Mouse (Mus musculus) retina, postnatal 1 day (tissue): ENCODE measurements around the gene Klf11.
"Not testable (repeated sequence)": the region's sequence is repeated elsewhere in the genome, so short reads cannot be mapped to it uniquely, and the experiment has no call there.

ENCODE experiments used
- DNase-seq: peaks from one replicate; pipeline ENCODE4 v3.0.0-alpha.2; 2012

Klf11 gene

DNA sequence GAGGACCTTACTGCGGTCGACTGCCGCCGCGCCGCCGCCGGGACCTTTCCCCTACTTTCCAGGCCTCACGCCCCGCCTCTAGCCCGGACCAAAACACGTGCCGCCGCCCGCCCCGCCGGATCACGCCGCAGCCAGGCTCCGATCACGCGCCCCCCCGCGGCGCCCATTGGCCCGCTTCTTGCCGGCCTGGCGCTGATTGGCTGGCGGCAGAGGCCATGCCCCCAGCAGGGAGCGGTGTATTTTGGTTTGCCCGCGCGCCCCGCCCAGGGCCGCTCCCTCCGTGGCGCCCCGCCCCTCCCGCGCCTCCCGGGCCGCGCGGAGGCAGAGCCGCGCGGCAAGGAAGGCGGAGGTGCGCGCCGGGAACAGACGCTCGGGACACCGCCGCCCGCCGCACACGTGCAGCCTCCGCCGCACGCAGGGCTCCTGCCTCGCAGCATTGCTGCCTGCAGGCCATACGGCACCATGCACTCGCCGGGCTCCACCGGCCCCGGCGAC lies at the start of gene Klf11:
Klf11 (plus strand) TSS at position 212 of the 495 bp plus-strand sequence.
- DNase-seq, result peak; percentile 98

DNA sequence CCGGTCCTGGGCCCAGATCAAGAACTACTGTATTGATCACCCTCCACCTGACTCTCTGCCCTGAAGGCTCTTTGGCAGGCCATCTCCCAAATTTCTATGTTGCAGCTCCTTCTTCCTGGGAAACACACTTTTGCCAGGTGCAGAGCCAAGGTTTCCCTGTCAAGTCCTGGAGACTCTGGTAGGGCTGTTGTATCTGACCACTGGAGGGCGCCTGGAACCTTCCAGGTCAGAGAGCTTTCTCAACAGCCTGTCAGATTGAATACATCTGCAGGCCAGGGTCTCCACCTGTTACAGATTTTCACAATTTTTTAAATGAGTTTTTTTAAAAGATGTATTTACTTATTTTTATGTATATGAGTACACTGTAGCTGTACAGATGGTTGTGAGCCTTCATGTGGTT lies 47.8 kb upstream of the Klf11 start:
- peak; percentile 81 for DNase-seq

DNA sequence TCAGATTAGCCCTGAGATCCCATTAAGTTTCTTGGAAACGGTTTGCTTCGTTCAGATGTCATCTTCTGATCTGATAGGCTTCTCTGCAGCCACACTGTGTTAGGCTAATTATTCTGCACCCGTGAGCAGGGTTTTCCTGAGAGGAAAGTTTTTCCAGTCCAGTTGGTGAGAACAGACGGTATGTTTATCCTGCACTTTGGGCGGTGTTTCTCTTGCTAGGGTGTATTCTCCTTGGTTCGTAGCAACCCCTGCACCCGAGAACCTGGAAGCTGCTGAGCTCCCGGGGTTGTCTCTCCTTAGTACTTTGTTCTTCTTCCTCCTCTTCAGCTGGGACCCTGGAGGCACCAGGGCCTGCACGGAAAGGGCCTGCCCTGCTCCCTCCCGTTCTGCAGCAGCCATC lies 44.9 kb upstream of the Klf11 start:
- peak; percentile 84 for DNase-seq

DNA sequence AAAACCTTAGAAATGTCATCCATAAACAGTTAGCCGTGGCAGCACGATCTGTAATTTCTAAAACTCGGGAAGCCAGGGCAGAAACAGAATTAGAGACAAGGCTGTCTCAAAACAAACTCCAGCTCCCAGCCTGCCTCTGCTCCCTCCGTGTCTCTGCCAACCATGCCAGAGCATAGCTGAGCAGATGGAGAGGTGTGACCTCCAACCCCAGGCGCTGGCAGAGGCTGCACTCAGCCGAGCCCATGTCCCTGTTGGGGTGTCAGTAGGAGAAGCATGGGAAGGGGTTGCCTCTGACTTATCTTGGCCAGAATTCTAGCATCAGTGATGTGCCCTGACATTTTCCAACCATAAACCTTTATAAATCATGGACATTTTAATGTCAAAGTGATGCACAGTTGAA lies 38.5 kb upstream of the Klf11 start:
- no peak for DNase-seq

DNA sequence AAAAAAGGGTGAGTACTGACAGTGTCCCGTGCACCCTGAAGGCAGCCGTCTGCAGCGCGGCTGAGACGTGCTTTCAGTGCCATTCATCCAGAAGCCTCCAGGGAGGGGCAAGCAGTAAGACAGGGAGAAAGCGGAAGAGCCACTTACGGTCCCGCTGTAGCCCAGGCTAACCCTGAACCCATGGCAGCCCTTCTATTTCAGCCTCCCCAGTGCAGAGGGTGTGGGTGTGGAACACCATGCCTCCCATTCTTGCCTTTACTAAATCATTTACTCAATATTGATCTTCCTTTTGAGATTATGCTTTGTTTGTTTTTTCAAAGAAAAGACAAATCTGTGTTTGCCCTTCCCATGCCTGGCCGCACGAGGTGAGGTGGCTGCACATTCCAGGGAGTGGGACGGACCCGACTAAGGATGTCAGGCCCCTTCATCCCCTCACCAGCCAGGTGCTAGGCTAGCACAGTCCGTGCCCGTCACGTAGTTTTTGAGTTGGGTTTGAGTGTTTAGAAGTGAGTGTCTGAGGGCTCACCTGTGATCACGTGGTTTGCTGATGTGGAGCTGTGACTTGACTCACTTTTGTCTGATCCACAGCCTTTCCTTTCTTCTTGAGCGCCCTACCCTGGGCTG lies 36.5 kb upstream of the Klf11 start:
- DNase-seq, result no peak

DNA sequence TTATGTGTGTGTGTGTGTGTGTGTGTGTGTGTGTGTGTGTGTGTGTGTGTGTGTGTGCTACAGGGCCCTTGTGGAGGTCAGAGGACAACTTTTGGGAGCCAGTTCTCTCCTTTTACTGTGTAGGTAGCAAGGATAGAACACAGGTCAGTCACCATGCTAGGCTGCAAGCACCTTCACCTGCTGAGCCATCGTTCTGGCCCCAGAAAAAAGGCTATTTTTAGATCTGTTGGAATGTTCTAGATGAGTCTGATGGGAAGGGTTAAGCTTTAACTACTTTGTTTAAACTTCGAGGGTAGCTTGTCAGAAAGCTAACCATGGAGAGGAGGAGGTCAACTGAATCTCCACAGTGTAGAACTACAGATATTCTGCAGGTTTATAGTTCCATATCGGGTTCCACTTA lies 35.9 kb upstream of the Klf11 start:
- no peak for DNase-seq

DNA sequence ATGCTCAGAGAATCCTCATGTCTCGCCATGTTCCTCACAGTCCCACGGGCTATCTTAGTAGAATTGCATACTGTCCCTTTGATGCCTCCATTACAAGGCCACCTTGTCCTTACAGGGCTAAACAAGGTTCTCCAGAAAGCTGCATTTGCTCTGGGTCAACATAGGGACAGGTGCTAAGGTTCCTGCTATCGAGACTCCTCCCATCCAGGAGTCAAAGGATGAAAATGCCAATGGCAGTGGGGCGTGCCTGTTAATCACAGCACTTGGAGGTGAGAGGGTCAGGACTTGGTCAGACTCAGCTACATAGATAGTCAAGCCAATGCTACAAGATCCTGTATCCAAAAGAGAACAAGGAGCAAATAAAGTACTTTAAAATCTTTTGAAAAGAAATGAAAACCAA lies 31.6 kb upstream of the Klf11 start:
- DNase-seq, result no peak

DNA sequence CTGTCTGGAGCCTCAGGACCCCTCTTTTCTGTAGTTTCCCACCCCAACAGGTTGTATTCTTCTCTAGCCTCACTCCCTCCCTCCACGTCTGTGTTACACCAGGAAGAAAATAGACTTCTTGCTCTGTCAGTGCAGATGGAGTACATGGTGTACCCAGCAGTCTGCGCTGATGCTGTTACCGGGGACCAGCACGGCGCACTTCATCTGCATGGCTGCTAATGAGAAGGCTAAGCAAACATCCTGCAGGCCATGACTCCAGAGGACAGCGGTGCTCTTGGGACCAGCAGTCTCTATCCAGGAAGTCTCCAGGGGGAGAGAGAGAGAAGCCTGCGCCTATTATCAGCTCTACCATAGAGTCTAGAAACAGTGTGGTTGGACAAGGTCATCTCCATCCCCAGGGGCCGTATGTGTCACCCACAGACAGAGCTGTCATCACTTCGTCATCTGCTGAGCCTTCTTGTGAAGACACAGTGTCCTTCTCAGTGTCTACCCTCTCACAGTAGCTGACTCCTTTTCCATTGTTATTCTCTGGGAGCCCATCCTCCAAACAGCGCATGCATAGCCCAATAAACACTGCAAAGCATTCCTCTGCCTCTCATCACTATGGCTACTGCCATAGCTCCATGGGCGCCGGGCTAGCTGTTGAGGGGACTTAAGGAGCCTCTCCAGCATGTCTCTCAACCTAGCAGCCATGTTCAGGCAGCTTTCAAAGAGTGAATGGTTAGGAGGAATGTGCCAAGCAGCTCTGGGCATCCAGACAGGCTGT lies 27.4 kb upstream of the Klf11 start:
- no peak for DNase-seq

DNA sequence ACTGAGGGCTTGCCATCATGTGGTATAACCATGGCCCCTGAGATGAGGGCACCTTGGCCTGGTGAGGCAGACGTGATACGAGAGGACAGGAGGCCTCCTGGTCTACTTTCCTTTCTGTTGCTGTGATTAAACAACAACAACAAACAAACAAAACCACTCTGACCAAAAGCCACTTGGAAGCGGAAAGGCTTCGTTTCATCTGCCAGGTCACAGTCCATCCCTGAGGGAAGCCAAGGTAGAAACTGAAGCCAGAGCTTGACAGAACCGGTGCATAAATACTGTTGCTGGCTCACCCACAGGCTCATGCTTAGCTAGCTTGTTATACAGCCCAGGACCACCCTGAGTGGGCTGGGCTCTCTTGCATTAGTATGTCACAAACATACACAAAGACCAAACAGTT lies 24.7 kb upstream of the Klf11 start:
- DNase-seq, result no peak

DNA sequence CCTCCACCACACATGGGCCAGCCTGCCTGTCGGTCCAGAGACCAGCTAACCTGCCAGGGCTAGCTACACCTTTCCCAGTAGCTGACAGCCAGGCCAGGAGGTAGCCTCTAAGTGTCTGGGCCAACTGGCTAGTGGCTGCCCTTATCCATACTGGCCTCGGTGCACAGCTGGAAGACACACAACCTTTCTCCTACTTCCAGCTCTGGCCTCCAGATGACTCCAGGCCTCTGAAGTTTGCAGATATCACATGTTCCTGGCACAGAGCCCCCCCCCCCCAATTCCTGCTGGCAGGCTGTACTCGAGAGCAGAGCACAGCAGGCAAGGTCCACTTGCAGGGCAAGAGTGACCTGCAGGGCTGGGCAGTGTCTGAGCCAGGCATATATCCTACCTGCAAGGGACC lies 23.9 kb upstream of the Klf11 start:
- no peak for DNase-seq

DNA sequence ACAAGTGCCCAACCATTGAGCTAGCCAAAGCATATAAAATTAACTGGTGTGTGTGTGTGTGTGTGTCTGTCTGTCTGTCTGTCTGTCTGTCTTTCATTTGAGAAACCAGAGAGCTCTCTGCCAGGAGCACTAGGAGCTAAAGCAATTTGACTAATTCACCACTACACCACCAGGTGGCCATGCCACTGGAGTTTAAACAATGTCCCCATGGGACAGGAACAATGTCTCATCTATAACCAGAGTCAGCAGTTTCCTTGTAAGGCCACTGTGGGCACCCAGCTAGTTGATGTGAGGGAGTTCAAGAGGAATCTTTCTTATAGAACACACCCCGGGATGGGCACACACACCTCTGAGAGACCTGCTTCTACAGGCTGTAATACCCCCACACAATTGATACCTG lies 20.9 kb upstream of the Klf11 start:
- peak; percentile 32 for DNase-seq

DNA sequence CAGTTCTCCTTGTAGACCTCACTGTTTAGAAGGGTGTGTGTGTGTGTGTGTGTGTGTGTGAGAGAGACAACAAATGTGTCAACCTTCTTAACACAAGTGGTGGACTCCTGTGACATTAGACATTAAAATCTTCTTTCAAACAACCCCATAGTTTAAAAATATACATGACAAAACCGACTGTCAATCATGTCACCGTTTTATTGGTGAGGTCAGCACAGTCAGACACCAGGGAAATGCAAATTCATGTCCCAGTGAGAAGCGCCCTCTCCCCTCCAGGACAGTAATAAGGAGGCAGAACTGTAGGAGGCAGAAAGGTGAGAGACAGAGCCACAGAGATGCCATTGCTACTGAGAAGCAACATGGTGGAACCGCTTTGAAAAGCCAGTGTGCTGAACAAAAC lies 18.7 kb upstream of the Klf11 start:
- DNase-seq, result no peak

DNA sequence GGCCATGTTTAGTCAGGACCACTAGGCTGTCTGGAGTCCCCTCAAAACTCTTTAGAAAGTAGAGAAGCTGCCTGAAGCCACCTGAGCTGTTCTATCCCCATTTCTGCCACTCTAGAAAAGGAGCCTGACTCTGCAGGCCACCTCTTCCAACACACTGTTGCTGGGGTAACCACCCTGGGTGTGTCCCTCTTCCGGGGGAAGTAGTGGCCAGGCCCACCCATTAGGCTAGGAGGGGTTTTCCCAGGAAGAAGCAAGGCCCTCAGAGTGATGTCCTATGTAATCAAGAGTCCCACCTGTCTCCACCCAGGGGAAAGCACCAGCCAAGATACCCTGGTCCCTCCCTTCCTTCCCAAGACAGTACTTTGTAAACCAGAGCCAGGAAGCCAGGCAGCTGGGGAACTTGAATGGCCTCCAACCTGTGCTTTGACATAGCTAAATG lies 17.3 kb upstream of the Klf11 start:
- no peak for DNase-seq

DNA sequence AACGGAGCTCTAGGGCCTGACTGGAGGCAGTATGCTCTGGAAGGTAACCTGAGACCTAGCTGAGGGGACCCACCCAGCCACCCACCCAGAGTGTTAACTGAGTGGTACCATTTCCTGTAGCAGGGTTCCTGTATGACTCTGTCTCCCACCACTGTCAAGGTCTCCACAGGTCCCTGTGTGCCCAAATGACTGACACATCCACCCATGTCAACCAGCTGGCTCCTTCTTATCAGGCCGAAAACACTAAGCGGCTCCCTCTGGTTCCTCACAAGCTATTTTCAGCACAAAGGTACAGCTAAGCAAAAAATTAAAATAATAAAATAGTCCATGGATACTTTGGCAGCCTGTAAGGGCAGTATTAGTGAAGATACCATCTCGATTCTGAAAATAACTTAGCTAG lies 16.9 kb upstream of the Klf11 start:
- DNase-seq, result no peak

DNA sequence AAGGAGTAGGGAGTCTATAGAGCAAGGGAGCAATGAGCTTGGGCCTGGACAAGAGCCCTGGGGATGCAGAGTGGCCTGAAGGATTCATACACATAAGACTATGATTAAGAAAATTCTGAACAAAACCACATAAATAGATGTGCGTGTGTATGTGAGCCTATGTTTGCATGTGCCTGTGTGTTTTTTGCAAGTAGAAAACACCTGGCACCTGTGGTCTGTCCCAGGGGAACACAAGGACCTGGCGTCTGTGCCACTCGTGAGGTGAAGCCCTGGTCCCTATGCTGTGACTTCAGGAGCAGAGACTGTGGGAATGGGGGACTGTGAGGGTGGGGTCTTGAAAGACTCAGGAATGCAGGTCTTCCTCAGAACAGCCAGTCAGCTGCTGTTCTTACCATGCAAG lies 16.4 kb upstream of the Klf11 start:
- DNase-seq, result no peak

DNA sequence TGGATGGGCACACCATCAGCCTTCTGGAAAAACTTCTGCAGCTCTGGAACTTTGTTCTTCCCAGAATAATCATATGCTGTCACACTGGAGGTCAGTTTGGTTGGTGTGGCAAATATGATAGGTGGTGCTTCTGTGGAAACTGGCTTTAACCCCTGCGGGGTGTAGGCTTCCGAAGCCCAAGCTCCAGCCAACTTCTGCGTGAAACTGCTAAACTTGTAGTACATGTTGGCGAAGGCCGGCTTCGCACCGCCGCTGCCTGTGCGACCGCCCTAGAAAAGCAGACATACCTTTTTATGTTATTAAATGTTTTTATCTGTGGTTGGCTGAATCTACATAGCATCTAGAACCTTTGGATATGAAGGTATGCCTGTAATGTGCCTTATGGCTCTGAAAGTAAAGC lies 12.3 kb upstream of the Klf11 start:
- DNase-seq, result not testable (repeated sequence)

DNA sequence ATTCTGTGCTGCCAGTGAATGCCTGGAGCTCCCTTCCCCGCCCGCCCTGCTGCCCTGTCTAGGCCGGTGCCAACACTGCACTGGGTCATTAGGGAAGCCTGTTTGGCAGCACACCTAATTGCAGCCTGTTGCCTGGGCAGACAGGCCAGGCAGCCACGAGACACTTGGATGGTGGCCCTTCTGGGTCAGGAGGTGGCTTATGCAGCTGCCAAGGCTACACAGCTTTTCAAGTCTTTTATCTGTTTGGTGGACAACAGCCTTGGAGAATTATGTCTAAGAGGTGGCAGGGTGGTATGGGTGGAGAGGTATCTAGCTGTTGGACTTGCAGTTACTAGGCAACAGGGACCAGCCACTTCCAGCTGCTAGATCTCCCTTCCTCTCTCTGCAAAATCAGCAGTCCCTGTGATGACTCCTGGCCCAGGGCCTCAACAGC lies 8.7 kb upstream of the Klf11 start:
- DNase-seq, result peak; percentile 74

DNA sequence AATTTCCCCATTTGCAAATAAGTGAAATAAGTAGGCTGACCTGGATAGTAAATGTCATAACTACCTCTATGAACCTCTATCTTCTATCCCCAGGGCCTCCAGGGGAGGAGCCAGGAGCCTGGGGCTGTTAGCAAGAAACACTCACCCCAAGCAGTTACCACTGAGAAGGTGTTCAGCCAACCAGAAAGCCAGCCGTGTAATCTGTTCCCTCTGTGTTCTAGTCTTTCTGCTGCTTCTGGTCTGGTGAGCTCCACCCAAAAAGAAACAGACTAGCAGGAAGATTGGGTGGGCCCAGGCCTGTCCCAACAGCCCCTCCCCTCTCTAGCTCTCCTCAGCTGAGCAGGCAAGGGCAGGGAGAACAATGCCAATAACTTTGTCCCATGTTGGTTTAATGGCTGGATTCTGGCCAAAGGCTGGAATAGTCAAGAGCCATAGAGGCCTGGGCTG lies 6.9 kb upstream of the Klf11 start:
- DNase-seq, result peak; percentile 33

DNA sequence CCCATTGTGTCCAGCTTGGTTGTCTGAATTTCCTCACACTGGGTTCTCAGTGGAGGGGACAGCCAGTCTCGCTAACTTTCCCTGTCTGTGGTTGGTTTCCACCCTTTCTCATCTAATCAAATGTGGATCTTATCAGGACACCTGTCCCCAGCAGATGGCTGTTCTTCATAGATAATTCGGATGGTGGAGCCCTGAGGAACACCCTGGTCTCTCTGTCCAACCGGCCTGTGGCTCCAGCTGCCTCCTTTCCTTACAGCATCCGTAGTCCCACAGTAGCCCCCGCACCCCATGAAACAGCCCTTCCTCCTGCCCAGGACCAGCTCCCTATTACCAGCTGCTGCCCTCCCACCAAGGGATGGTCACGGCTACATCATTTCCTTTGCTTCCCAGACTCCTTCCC lies 5.2 kb upstream of the Klf11 start:
- no peak for DNase-seq

DNA sequence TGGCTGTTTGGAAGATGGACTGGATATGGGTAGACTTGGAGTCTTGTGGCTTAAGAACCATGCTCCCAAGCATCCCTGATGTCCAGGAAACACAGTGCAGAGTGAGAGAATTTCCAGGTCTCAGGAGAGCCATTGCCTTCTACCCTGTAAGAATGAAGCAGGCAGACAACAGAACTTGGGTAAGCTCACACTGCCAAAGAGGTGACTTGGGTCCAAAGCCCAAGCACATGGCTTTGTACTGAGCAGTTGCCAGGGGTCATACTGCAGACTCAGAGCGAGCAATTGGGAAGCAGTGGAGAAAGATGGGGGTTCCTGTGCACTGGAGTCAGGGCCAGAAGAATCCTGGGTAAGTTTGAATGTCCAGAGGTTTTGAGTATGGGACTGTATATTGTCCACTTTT lies 3.0 kb upstream of the Klf11 start:
- DNase-seq, result no peak

DNA sequence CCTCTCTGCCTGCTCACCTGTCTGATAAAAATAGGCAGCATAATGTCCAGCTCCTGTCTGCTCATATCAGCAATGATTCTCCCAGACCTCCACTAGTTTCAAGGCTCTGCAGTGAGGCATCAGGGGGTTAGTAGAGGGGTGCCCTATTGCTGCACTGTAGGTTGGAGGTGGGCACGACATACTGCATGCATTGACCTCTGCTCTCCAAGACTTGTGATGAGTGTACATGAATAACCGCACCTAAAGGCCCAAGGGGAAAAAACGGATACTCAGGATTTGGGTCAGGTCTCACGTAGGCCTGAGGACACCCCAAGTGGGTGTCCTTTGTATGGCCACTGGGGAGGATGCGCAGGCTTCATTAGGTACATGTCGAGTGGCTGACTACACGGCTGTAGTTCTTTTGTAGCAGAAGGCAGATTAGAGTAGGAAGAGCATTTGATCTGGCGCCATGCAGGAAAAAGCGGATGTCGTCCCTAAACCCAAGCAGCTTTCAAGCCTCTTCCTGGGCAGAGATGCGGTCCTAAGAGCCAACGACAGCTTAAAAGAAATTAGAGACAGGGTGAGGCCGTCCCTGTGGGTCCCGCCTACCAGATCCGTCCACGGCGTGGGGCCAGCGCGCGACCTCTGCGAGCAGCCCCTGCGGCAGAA lies 535 bp upstream of the Klf11 start:
- no peak for DNase-seq

DNA sequence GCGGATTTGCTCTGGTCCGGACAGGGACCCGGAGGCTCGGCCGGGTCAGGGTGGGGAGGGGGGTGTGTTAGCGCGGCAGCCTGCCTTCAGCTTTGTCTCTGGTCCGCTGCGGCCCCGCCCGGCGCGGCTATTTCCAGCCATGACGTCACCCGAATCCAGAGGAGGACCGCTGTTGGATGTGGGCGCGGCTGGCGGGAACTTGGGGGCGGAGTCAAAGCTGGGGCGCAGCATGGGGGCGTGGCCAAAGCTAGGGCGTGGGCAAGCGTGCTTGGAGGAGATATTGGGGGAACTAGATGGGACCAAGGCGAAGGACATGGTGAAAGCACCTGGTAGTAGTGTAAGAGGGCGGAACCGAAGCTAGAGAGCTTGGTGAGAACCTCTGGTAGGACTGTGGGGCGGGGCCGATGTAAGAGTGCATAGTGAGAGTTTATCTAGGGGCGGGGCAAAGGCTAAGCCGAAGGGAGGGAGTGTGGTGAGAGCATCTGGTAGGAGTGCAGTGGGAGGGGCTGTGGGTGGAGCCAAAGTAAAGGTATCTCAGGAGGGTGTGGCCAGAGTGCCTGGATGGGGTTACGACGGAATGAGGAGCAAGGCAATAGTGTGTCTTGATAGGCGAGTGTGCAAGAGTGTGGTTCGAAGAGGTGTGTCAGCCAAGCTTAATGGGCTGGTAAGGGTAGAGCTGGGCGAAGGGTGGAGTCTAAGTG lies 718 bp downstream of the Klf11 start:
- DNase-seq, result peak; percentile 94
